Mouse (Mus musculus) right cerebral cortex, postnatal 36 days (tissue): Measurements from ENCODE around the gene Gm9046.
"Not testable (repeated sequence)": the region's sequence is repeated elsewhere in the genome, so short reads cannot be mapped to it uniquely, and the experiment has no call there.

ENCODE experiments used
- DNase-seq, 2 experiments: peaks; one replicate each; pipeline ENCODE4 v3.0.0; 2022; ENCODE audit warnings: low spot score in 2 of 2, mixed read lengths in 1 of 2

Gm9046 gene

GRCm38 (mm10) chr10:118343155-118343554 lies at the start of gene Gm9046:
Gm9046 (minus strand) TSS chr10:118343255.
- not testable (repeated sequence) for DNase-seq

GRCm38 (mm10) chr10:118370443-118370842 lies 27.4 kb upstream of the Gm9046 start:
- peak; percentile 66 to 69 for DNase-seq

- DNase-seq: no peak
These were observed 26.5 kb upstream of the Gm9046 start for GRCm38 (mm10) chr10:118369518-118369917.

- DNase-seq: not testable (repeated sequence)
These were observed 10.9 kb upstream of the Gm9046 start, which contains the start of gene Gm9049 for GRCm38 (mm10) chr10:118354005-118354404. Gm9049 (minus strand) TSS chr10:118354105.

- not testable (repeated sequence) for DNase-seq
These were observed 5.5 kb upstream of the Gm9046 start, which contains the start of gene Gm9048 for GRCm38 (mm10) chr10:118348579-118348978. Gm9048 (minus strand) TSS chr10:118348679.

GRCm38 (mm10) chr10:118337731-118338130 lies 5.3 kb downstream of the Gm9046 start, which contains the start of gene Gm9045:
Gm9045 (minus strand) TSS chr10:118337831.
- DNase-seq: not testable (repeated sequence)

GRCm38 (mm10) chr10:118332308-118332707 lies 10.7 kb downstream of the Gm9046 start, which contains the start of gene Gm9044:
Gm9044 (minus strand) TSS chr10:118332408.
- DNase-seq: not testable (repeated sequence)

- DNase-seq: not testable (repeated sequence)
These were observed 16.2 kb downstream of the Gm9046 start, which contains the start of gene Gm9040 for GRCm38 (mm10) chr10:118326869-118327268. Gm9040 (minus strand) TSS chr10:118326969.

- no peak for DNase-seq
These were observed 24.0 kb downstream of the Gm9046 start for GRCm38 (mm10) chr10:118319024-118319423.

- not testable (repeated sequence) for DNase-seq
These were observed 40.9 kb downstream of the Gm9046 start for GRCm38 (mm10) chr10:118302133-118302532.

- DNase-seq: no peak
These were observed 48.1 kb downstream of the Gm9046 start, which contains the start of gene Iltifb for GRCm38 (mm10) chr10:118294938-118295337. Iltifb (minus strand) TSS chr10:118295038.
